Mouse (Mus musculus) brain, embryonic 14.5 days (tissue): ENCODE measurements around the gene a. TPM values are rescaled to one million over a fixed set of nuclear protein-coding genes. Genes with fewer than 3 reads are reported as not detected.
"Not testable (repeated sequence)": the region's sequence is repeated elsewhere in the genome, so short reads cannot be mapped to it uniquely, and the experiment has no call there.

ENCODE experiments used
- DNase-seq: peaks from one replicate; pipeline ENCODE4 v3.0.0-alpha.2; 2011; ENCODE audit warnings: low read depth
- CTCF ChIP-seq: fragments of 200-500 bp; IDR thresholded peaks from 2 replicates; pipeline ENCODE4 v1.5.1; 2012; ENCODE audit warnings: inconsistent platforms, mild to moderate bottlenecking, moderate library complexity, borderline replicate concordance; ENCODE audit not compliant: insufficient read depth, insufficient read length; ENCODE audit errors: extremely low read depth
- POLR2A ChIP-seq: fragments of 200-500 bp; IDR thresholded peaks from 2 replicates; pipeline ENCODE4 v1.6.1; 2012; ENCODE audit warnings: mild to moderate bottlenecking, inconsistent platforms, borderline replicate concordance; ENCODE audit not compliant: poor library complexity, insufficient read depth, insufficient read length, severe bottlenecking; ENCODE audit errors: extremely low read depth
- polyA plus RNA-seq: library from polyadenylated mRNA; depleted of rRNA; stranded (reverse); fragments of >200 nt; gene quantifications from 2 replicates; pipeline ENCODE4 v1.2.3, GENCODE M21; 2012

Gene a
- polyA plus RNA-seq, 1 experiment = 4.1 TPM

DNA sequence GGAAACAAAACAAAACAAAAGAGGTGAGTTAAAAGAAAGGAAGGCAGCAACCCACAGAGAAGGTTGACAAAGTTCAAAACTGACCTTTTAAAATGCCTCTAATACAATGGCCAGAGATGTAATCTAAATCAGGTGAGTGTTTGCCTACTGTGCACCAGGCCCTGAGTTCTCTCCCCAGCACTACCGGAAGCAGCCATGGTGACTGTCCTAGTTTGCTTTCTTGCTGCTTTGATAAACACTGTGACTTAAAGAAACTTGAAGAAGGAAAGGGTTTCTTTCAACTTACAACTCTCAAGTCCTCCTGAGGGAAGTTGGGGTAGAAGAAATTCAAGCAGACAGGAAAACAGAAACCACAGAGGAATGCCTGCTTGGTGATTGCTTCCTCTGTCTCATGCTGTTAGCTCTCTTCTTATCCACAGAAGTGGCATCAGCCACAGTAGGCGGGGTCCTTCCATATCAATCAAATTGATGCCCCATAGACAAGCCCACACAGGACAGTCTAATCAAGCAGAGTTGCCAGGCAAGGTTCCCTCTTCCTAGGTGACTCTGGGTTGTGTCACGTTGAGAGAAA is 220.0 kb downstream of the a start:
- TF ChIP-seq POLR2A = no peak
- no peak for TF ChIP-seq CTCF
- DNase-seq = no peak

DNA sequence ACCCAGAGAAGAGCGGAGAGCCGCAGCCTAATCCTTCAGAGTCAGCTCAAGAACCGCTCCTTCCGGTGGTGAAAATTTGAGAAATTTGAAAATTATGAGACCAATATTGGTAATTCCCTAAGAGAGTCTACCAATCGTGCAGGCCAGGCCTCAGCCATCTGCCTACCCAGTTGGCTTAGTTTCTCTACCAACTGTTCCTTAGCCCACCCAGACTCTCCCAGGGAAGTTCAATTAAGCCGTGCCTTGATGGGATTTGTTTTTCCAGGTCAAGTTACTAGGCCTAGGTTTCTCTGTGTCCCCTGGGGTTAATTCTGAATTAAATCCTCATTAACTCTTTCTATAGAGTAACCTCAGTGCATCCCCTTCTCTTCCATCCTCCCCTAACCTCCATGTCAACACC is 221.8 kb downstream of the a start:
- no peak for TF ChIP-seq CTCF
- DNase-seq = no peak

DNA sequence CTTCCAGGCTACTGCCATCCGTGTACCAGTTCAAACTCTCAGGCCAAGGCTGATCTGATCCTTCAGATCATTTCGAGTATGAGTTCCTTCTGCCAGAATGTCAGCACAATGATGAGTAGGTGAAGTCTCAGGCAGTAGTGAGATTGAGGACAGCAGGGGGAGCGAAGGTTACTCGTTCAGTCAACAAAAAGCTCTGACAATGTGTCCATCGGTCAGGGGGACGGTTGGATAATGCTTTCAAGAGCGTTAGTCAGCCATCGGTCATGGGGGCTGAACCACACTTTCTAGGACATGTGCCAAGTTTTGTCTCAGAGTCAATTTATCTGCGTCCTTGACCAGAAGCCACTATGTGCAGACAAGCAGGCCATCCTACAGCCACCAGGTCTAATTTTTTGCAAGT is 225.5 kb downstream of the a start:
- not testable (repeated sequence) for DNase-seq

DNA sequence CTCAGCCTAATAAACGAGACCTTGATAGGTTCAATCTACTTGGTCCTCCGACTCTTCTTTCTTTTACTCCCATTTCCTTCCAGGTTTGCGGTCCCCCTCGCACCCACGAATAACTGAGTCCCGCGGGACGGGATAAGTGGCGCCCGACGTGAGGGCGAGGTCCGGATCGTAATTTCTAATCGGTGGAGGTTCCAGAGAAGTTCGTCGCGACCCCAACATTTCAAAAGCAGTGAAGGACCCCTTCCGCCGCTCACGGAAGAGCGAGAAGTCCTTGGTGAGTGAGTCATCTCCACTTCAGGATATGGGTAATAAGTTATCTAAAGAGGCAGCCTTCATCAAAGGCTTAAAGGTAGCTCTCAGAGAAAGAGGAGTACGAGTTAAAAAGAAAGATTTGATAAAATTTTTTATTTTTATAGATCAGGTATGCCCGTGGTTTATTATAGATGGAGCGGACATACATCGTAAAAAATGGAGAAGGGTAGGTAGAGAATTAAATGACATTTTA is 227.1 kb downstream of the a start, which contains the start of gene Gm14226:
Gm14226 (plus strand) TSS at position 16 of the 505 bp plus-strand sequence.
- peak; percentile 7 for DNase-seq

DNA sequence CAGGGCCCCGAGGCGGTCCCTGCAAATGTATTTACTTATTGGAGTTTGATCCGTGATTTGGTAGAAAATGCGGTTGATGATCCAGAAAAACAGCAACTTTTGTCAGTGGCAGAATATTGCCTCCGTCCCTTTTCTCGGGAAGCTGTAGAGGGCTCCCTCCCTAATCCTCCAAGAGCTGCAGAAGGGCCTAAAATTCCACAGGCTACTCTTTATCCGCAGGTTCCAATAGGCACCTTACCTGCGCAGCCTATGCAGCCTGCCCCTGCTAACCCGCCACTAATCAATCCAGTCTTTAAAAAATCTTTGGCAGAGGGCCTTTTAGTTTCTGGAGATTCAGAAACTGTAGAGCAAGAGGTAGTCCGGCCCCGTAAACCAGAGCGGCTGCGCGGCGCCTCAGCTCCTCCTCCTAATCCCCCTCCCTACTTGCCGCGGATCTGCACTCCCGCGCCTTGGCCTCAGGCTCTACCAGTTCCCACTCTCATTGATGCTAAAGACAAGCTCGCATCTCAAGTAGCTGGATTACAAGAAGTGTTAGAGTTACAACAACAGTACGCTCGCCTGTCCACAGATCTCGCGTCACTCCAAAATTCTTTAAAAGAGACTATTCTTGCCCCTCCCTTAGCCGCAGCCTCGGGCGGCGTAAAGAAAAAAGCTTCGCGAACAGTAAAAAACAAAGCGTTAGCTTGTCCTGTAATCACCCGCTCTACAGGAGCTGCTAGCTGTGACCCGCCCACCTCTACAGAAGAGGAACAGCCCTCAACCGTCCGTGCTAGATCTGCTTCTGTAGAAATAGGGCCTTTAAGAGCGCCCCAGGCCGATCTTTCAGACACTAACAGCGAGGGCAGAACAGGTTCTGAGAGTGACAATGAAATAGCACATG is 227.8 kb downstream of the a start:
- peak; percentile 94 for DNase-seq
- TF ChIP-seq CTCF = no peak
- peak; percentile 42; the same call in 1 of the 2 replicates for TF ChIP-seq POLR2A

DNA sequence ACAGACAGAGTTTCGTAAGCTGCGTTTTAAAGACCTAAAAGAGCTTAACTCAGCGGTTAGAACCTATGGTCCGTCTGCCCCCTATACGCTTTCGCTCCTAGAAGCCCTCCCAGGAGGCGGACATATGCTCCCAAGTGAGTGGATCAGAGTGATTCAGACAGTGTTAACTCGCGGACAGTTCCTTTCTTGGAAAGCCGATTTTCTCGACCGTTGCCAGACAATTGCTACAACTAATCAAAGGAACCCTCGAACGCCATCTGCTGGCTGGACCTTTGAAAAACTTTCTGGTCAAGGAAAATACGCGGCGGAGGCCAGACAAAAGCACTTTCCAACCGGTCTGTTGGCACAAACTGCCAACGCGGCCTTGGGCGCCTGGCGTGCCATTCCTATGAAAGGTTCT is 228.5 kb downstream of the a start:
- TF ChIP-seq POLR2A (peak; percentile 24; the same call in 1 of the 2 replicates), CTCF (peak; percentile 66)
- DNase-seq = peak; percentile 96

DNA sequence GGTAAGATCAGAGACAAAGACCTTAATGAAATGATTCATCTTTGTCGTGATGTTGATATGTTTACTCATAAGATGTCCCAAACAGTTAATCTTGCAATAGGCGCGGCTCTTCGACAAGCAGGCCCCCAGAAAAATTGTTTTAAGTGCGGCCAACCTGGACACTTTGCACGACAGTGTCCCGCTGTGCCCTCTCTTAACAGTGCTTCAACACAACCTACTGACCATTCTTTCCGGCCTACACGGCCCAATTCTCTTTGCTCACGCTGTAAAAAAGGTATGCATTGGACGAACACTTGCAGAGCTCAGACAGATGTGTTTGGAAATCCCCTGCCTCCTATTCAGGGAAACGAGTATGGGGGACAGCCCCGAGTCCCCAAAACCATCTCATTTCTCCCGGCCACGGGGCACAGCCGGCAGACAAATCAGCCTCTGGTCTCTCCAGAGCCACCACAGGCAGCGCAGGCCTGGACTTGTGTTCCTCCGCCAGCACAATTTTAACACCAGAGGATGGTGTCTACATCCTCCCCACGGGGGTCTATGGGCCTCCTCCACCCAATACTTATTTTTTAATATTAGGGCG is 229.1 kb downstream of the a start:
- not testable (repeated sequence) for DNase-seq

DNA sequence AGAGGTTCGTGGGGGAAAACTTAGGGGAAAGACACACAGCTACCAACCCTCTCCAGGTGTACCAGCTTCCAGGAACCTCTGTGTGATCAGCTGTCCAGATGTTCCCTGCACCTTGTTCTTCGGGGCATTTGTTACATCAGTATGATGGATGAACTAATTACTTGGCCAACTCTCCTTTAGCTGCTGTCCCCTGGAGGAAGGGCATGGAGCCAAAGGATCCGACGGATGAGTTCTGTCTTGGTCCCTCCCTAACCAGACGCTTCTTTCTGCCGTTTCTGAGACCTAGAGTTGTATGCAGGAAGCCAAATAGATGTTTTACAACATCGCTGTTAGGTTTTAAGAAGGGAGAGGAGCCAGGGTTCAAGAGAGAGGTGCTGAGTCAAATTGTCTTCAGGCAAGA is 239.6 kb downstream of the a start:
- no peak for TF ChIP-seq CTCF
- TF ChIP-seq POLR2A = no peak
- no peak for DNase-seq

DNA sequence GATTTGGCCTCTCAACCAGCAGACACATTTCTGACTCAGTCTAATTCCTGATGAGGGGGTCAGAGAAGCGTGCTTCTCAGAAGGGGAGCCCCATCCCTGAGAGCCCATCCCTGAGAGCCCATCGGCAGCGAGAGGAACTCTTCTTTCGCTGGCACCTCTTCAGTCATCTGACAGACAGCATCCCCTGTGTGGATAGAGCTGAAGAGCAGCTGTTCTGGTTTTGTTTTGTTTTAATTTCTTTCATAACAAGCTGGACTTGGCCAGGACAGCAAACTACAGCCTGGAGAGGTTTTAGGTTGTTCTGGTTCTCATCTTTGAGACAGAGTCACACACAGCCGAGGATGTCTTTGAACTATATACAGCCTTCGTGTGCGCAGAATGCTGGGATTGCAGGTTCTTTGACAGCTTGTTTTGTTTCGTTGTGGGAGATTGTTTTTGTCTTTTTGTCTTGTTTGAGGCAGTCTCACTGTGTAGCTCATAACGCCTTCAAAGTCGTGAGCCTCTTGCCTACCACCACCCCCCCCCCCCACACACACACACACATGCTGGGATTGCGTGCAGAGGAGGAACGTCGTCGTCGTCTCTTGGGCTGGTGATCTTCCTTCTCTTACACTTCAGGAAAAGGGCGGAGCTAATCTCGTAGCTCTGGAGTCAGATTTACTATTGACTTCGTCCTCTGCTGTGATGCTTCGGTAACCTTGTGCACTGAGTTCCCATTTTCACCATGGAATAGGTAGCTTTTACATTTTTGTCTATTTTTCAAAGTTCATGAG is 241.9 kb downstream of the a start:
- TF ChIP-seq CTCF (no peak), POLR2A (no peak)

DNA sequence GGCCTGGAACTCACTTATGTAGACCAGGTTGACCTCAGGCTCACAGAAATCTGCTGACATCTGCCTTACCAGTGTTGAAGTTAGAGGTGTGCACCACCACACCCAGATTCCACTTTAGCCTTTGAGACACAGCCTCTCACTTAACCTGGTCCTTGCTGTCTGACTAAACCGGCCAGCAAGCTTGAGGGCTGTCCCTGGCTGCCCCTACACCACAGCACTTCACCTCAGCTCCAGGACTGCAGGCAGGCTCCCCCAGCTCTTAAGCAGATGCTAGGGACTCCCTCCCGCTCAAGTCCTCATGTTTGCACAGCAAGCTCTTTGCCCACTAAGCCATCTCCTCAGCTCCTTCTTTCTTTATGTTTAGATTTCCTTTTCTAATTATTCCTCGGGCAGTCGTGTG is 248.8 kb downstream of the a start:
- TF ChIP-seq CTCF = no peak
- no peak for DNase-seq

More for the DNA sequence above, 241.9 kb downstream of the a start:
- no peak for DNase-seq

DNA sequence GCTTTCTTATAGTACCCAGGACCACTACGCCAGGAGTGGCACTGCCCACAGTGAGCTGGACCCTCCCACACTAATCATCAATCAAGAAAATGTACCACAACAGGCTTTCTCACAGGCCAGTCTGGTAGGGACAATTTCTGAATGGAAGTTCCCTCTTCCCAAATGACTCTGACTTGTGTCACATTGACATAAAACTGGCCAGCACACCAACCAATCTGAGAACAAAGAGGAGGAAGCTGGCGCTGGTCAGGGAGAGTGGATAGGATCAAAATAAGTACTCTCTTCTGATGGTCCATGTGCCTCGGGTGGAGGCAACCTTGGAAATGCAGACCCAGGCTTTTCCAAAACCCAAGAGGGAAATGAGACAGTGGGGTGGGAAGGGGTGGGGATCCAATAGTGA is 253.3 kb downstream of the a start:
- DNase-seq = no peak
- TF ChIP-seq CTCF = no peak
- TF ChIP-seq POLR2A = no peak

DNA sequence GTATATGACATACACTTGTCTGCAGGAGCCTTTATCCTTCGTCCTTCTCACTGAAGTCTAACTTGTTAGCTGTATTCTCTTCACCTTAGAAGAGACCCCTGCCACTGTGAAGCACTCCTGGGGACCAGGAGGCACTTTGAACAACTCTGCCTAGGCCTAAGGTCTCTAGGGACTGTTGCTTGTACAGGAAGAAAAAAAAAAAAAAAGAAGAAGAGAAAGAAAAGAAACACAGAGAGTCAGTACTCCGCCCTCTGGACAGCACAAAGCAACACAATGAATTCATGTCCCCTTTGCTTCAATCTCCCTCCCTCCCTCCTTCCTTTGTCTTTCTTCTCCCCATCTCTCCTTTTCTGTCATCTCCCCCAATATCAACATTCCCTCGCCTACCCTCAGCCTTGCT is 253.9 kb downstream of the a start:
- DNase-seq = no peak
- TF ChIP-seq POLR2A (no peak), CTCF (no peak)
